Mouse (Mus musculus) ES-E14 (cell line): ENCODE data around the gene Eif4b.

Experiments
- CHD2 ChIP-seq: IDR thresholded peaks from 2 replicates; pipeline ENCODE4 v1.6.1; 2014; ENCODE audit warnings: mild to moderate bottlenecking, low read depth, low read length, inconsistent platforms
- HCFC1 ChIP-seq: IDR thresholded peaks from 2 replicates; pipeline ENCODE4 v1.6.1; 2012; ENCODE audit warnings: low read length, inconsistent platforms, borderline replicate concordance; ENCODE audit not compliant: insufficient read depth
- MAFK ChIP-seq: IDR thresholded peaks from 2 replicates; pipeline ENCODE4 v1.6.1; 2014; ENCODE audit warnings: mild to moderate bottlenecking, low read depth, low read length, inconsistent platforms; ENCODE audit not compliant: insufficient read depth
- ZC3H11A ChIP-seq: IDR thresholded peaks from 2 replicates; pipeline ENCODE4 v1.6.1; 2012; ENCODE audit warnings: low read depth, mild to moderate bottlenecking, inconsistent platforms, low read length, borderline replicate concordance
- ZNF384 ChIP-seq: IDR thresholded peaks from 2 replicates; pipeline ENCODE4 v1.6.1; 2012; ENCODE audit warnings: low read depth, low read length, inconsistent platforms

DNA sequence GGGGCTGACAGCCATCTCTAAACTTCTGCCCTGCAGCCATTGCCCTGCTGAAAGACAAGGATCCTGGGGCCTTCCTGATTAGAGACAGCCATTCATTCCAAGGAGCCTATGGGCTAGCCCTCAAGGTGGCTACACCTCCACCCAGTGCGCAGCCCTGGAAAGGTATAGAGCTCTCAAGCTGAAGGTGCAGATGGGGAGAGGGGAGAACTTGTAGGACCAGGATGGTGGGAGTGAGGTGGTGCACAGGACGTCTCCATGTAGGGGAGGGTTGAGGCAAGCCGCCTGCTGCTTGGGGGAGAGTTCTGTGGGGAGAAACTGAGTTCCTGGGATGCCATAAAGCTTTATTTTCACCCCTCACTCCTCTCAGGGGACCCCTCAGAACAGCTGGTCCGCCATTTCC lies 40.1 kb downstream of the Eif4b start:
- TF ChIP-seq HCFC1 = no peak
- no peak for TF ChIP-seq ZNF384
- no peak for TF ChIP-seq CHD2
- no peak for TF ChIP-seq MAFK
- TF ChIP-seq ZC3H11A = no peak
